Mouse (Mus musculus) heart, embryonic 14.5 days (tissue): ENCODE data around the gene Sgcd. TPM values are rescaled to one million over a fixed set of nuclear protein-coding genes. Genes with fewer than 3 reads are reported as not detected.

Source experiments
- ATAC-seq: fragments of 200-750 bp; cut with Nextera tagmentation; 2 replicates; pipeline ENCODE4 v1.8.0; 2017; ENCODE audit warnings: low read depth, moderate TSS enrichment; ENCODE audit not compliant: insufficient number of reproducible peaks, insufficient read depth, low FRiP score
- H3K27ac ChIP-seq, 2 experiments: fragments of 200-500 bp in 1 of 2; fragments of 300-500 bp in 1 of 2; sonication (generic) in 1 of 2; replicated peaks in 1 of 2; 2 replicates each; pipeline ENCODE4 v1.5.1; 2012 to 2014; ENCODE audit warnings: low read depth in 2 of 2, low read length in 2 of 2, control low read depth in 1 of 2, mild to moderate bottlenecking in 1 of 2, mixed read lengths in 1 of 2; ENCODE audit not compliant: control insufficient read depth in 1 of 2, insufficient read depth in 1 of 2
- H3K27me3 ChIP-seq: fragments of 300-500 bp; sonication (generic); 2 replicates; pipeline ENCODE4 v1.6.1; 2014; ENCODE audit warnings: mild to moderate bottlenecking, low read length, control low read depth; ENCODE audit not compliant: control insufficient read depth, insufficient read depth
- H3K36me3 ChIP-seq: fragments of 300-500 bp; sonication (generic); 2 replicates; pipeline ENCODE4 v1.6.1; 2014; ENCODE audit warnings: mild to moderate bottlenecking, control low read depth, low read length, mixed read lengths; ENCODE audit not compliant: control insufficient read depth, insufficient read depth
- H3K4me1 ChIP-seq, 2 experiments: fragments of 200-500 bp in 1 of 2; fragments of 300-500 bp in 1 of 2; sonication (generic) in 1 of 2; 2 replicates each; pipeline ENCODE4 v1.6.1; 2012 to 2014; ENCODE audit warnings: low read length in 2 of 2, control low read depth in 1 of 2, mixed read lengths in 1 of 2; ENCODE audit not compliant: control insufficient read depth in 2 of 2, insufficient read depth in 2 of 2
- H3K4me2 ChIP-seq: fragments of 300-500 bp; sonication (generic); 2 replicates; pipeline ENCODE4 v1.6.1; 2014; ENCODE audit warnings: mild to moderate bottlenecking, low read length
- H3K4me3 ChIP-seq, 2 experiments: fragments of 200-500 bp in 1 of 2; fragments of 300-500 bp in 1 of 2; sonication (generic) in 1 of 2; 2 replicates each; pipeline ENCODE4 v1.5.1; 2012 to 2014; ENCODE audit warnings: low read length in 2 of 2, mild to moderate bottlenecking in 2 of 2, control low read depth in 1 of 2, low read depth in 1 of 2, moderate library complexity in 1 of 2; ENCODE audit not compliant: control insufficient read depth in 1 of 2, insufficient read depth in 1 of 2
- H3K9ac ChIP-seq: fragments of 300-500 bp; sonication (generic); 2 replicates; pipeline ENCODE4 v1.6.1; 2014; ENCODE audit warnings: mild to moderate bottlenecking, low read length
- H3K9me3 ChIP-seq: fragments of 300-500 bp; sonication (generic); 2 replicates; pipeline ENCODE4 v1.6.1; 2016; ENCODE audit warnings: low read length, control low read depth; ENCODE audit not compliant: control insufficient read depth
- WGBS: fragments of 180-500 bp; shearing (Covaris S2); extraction: QIAGEN DNeasy Blood & Tissue Kit; methylation state at CpG from one replicate; pipeline ENCODE4 v1.1.7; 2014; 5-methylcytosine and 5-hydroxymethylcytosine counted together
- polyA plus RNA-seq: library from polyadenylated mRNA; unstranded; fragments of >200 nt; fragmentation: Nextera tagmentation; extraction: Ambion mirVana; gene quantifications from 2 replicates; pipeline ENCODE4 v1.2.1, GENCODE M21; 2014

The Sgcd gene
- polyA plus RNA-seq, 1 experiment from 2014 or later = 8.9 TPM

- H3K27ac ChIP-seq = no peak overlapping the region
- no peak overlapping the region for H3K4me3 ChIP-seq
- no peak for ATAC-seq
- H3K9ac ChIP-seq = no peak overlapping the region
- H3K4me1 ChIP-seq = no peaks in the 10 kb centered on the region
- H3K9me3 ChIP-seq = no peaks in the 10 kb centered on the region
- H3K36me3 ChIP-seq = no peaks in the 10 kb centered on the region
- H3K4me2 ChIP-seq = no peak overlapping the region
- no peaks in the 10 kb centered on the region for H3K27me3 ChIP-seq
- 75% methylated on average over 6 of the region's 6 CpGs for WGBS
Measured at GRCm38 (mm10) chr11:47170926-47171625, 817.7 kb downstream of the Sgcd start.

GRCm38 (mm10) chr11:47167376-47167775 is 821.4 kb downstream of the Sgcd start:
- no peaks in the 10 kb centered on the region for H3K36me3 ChIP-seq
- ATAC-seq = no peak
- H3K4me3 ChIP-seq = no peak overlapping the region
- H3K4me1 ChIP-seq = no peaks in the 10 kb centered on the region
- no peak overlapping the region for H3K27ac ChIP-seq
- H3K4me2 ChIP-seq = no peak overlapping the region
- H3K9me3 ChIP-seq = no peaks in the 10 kb centered on the region
- no peaks in the 10 kb centered on the region for H3K27me3 ChIP-seq
- 74% methylated on average over 4 of the region's 4 CpGs for WGBS
- no peak overlapping the region for H3K9ac ChIP-seq

- Histone ChIP-seq H3K4me1 (no peaks in the 10 kb centered on the region), H3K9ac (no peak overlapping the region), H3K9me3 (no peaks in the 10 kb centered on the region), H3K36me3 (no peaks in the 10 kb centered on the region), H3K27me3 (no peaks in the 10 kb centered on the region), H3K4me2 (no peak overlapping the region), H3K27ac (no peak overlapping the region), H3K4me3 (no peak overlapping the region)
- ATAC-seq = no peak
- WGBS = 73% methylated on average over 1 of the region's 1 CpGs
Measured at GRCm38 (mm10) chr11:47158089-47158488, 830.7 kb downstream of the Sgcd start.

- Histone ChIP-seq H3K4me3 (no peak overlapping the region), H3K4me1 (no peaks in the 10 kb centered on the region), H3K9ac (no peak overlapping the region), H3K36me3 (no peaks in the 10 kb centered on the region), H3K27ac (no peak overlapping the region), H3K27me3 (no peaks in the 10 kb centered on the region), H3K4me2 (no peak overlapping the region), H3K9me3 (no peaks in the 10 kb centered on the region)
- WGBS = 35% methylated on average over 1 of the region's 1 CpGs
- ATAC-seq = no peak
Measured at GRCm38 (mm10) chr11:47156730-47157693, 831.8 kb downstream of the Sgcd start.

- 74% methylated on average over 5 of the region's 5 CpGs for WGBS
- no peak overlapping the region for H3K27ac ChIP-seq
- H3K4me2 ChIP-seq = no peak overlapping the region
Measured at GRCm38 (mm10) chr11:47154837-47155430, 833.8 kb downstream of the Sgcd start.

GRCm38 (mm10) chr11:47149607-47150006 is 839.2 kb downstream of the Sgcd start:
- WGBS = 62% methylated on average over 9 of the region's 9 CpGs
- Histone ChIP-seq H3K9ac (no peak overlapping the region), H3K9me3 (no peaks in the 10 kb centered on the region), H3K4me2 (no peak overlapping the region), H3K4me3 (no peak overlapping the region), H3K27ac (no peak overlapping the region), H3K27me3 (no peaks in the 10 kb centered on the region), H3K36me3 (no peaks in the 10 kb centered on the region), H3K4me1 (0 out of 4 replicates have a peak, but pooled peaks cover 0 to 4% of the 10 kb centered on the region in 2 experiments)
- no peak for ATAC-seq

More at GRCm38 (mm10) chr11:47154837-47155430, 833.8 kb downstream of the Sgcd start:
- no peaks in the 10 kb centered on the region for H3K36me3 ChIP-seq
- H3K9ac ChIP-seq = no peak overlapping the region
- no peak for ATAC-seq
- H3K4me1 ChIP-seq = no peaks in the 10 kb centered on the region
- no peak overlapping the region for H3K4me3 ChIP-seq
- no peaks in the 10 kb centered on the region for H3K27me3 ChIP-seq
- no peaks in the 10 kb centered on the region for H3K9me3 ChIP-seq

GRCm38 (mm10) chr11:47139867-47140266 is 848.9 kb downstream of the Sgcd start:
- Histone ChIP-seq H3K4me1 (no peaks in the 10 kb centered on the region; a peak in 2 of 4 replicates), H3K4me2 (no peak overlapping the region), H3K36me3 (no peaks in the 10 kb centered on the region), H3K9ac (no peak overlapping the region), H3K27ac (no peak overlapping the region), H3K9me3 (0 out of 2 replicates have a peak, but pooled peaks cover 3% of the 10 kb centered on the region), H3K27me3 (no peaks in the 10 kb centered on the region), H3K4me3 (no peak overlapping the region)
- ATAC-seq = no peak
- 92% methylated on average over 2 of the region's 2 CpGs for whole genome bisulfite sequencing
